Comparison of ENCODE assay signal across 8 mouse cellular contexts in genomic region chr15:82046246-82046891, GRCm38 (mm10). TPM values are rescaled to one million over a fixed set of nuclear protein-coding genes. Genes with fewer than 3 reads are reported as not detected.
DNase-seq lines count a peak whose midpoint lies in the region; ATAC-seq lines count a peak whose summit lies in the region.

No protein-coding gene starts in this region.

- WGBS in kidney, embryonic 14.5 days = 4% methylated on average over 26 of the region's 26 CpGs

- H3K4me2 ChIP-seq in kidney, embryonic 14.5 days (replicated peaks; ENCODE audit: low read depth, low read length) = peak overlapping the region; percentile 86

- H3K27ac ChIP-seq in kidney, embryonic 14.5 days (ENCODE audit: low read depth, low read length) = no peak overlapping the region

- H3K9me3 ChIP-seq in megakaryocyte, embryonic 14.5 days = no peaks in the 10 kb centered on the region
- no peaks in the 10 kb centered on the region for H3K9me3 ChIP-seq in kidney, embryonic 14.5 days (ENCODE audit: control insufficient read depth, low read length)

- peak; percentile 7 for DNase-seq in adipocyte (ENCODE audit: low spot score)
- no peak for DNase-seq in frontal cortex, adult 2 months (ENCODE audit: extremely low spot score in 1 of 2, low spot score in 1 of 2)
- DNase-seq in left cerebral cortex, adult 8-10 months (ENCODE audit: low spot score in 2 of 2) = no peak

- H3K36me3 ChIP-seq in megakaryocyte, embryonic 14.5 days (replicated peaks; ENCODE audit: low read length) = peaks cover 18% of the 10 kb centered on the region
- H3K36me3 ChIP-seq in kidney, embryonic 14.5 days (ENCODE audit: control insufficient read depth, insufficient read depth, low read length) = peaks cover 23% of the 10 kb centered on the region; the same call in 1 of the 2 replicates

- H3K4me1 ChIP-seq in megakaryocyte, embryonic 14.5 days = peaks cover 30% of the 10 kb centered on the region
- H3K4me1 ChIP-seq in kidney, embryonic 14.5 days (ENCODE audit: control insufficient read depth, insufficient read depth, low read length) = peaks cover 6% of the 10 kb centered on the region; the same call in 1 of the 2 replicates

- no peak for ATAC-seq in megakaryocyte, adult 5-6 weeks (ENCODE audit: poor library complexity, severe bottlenecking)
- peak; percentile 53 for ATAC-seq in erythroblast, adult 5-6 weeks (replicated peaks; ENCODE audit: low FRiP score, poor library complexity, severe bottlenecking)
- peak; percentile 37; the same call in 1 of the 2 replicates for ATAC-seq in kidney, embryonic 14.5 days (ENCODE audit: low FRiP score, low TSS enrichment)
- peak; percentile 49 for ATAC-seq in megakaryocyte-erythroid progenitor cell, adult 5-6 weeks (replicated peaks; ENCODE audit: low FRiP score, low TSS enrichment, poor library complexity, severe bottlenecking)

- H3K9ac ChIP-seq in kidney, embryonic 14.5 days (ENCODE audit: low read depth, low read length) = peak overlapping the region; percentile 97

- H3K4me3 ChIP-seq in megakaryocyte, embryonic 14.5 days (replicated peaks) = peak overlapping the region; percentile 97
- H3K4me3 ChIP-seq in kidney, embryonic 14.5 days (ENCODE audit: low read length) = peak overlapping the region; percentile 100

- peaks cover 1% of the 10 kb centered on the region for H3K27me3 ChIP-seq in megakaryocyte, embryonic 14.5 days (replicated peaks)
- no peaks in the 10 kb centered on the region for H3K27me3 ChIP-seq in kidney, embryonic 14.5 days (ENCODE audit: control insufficient read depth, insufficient read depth, low read length)

RNA-seq across cellular contexts. Expression of gene Snu13, which starts 1.0 kb away (rescaled TPM):
- 96.3 and 124 TPM in 2 replicates for polyA plus RNA-seq in megakaryocyte, embryonic 14.5 days (2012; ENCODE audit: insufficient read depth, low replicate concordance)
- 104 and 106 TPM in 2 replicates for total RNA-seq in megakaryocyte, adult 5-6 weeks (2015)
- 79.1 and 80.3 TPM in 2 replicates for total RNA-seq in megakaryocyte, adult 5-6 weeks (2017)
- total RNA-seq in erythroblast, adult 5-6 weeks (2015; ENCODE audit: low replicate concordance) = 23.2 and 29.7 TPM in 2 replicates
- total RNA-seq in erythroblast, adult 5-6 weeks (2017; ENCODE audit: low replicate concordance) = 24.5 and 44.7 TPM in 2 replicates
- polyA plus RNA-seq in kidney, embryonic 14.5 days (2014; fragmentation: Nextera tagmentation; extraction: Ambion mirVana) = 342 and 399 TPM in 2 replicates
- 295 and 336 TPM in 2 replicates for total RNA-seq in megakaryocyte-erythroid progenitor cell, adult 5-6 weeks (2014; fragmentation: Nextera tagmentation)
- total RNA-seq in megakaryocyte-erythroid progenitor cell, adult 5-6 weeks (2017) = 286 and 307 TPM in 2 replicates
- polyA plus RNA-seq in frontal cortex, adult 2 months (2012; rRNA removed) = 132 and 144 TPM in 2 replicates
- 100 to 1,000 TPM; 103 to 133 (median 117) TPM for total RNA-seq in left cerebral cortex, adult 8-10 months (2022)

RNA-seq across cellular contexts. Expression of gene 4930407I10Rik, which starts 12.6 kb away (rescaled TPM):
- not detected in 2 replicates for polyA plus RNA-seq in megakaryocyte, embryonic 14.5 days (2012; ENCODE audit: insufficient read depth, low replicate concordance)
- total RNA-seq in megakaryocyte, adult 5-6 weeks (2015) = not detected in 2 replicates
- total RNA-seq in megakaryocyte, adult 5-6 weeks (2017) = not detected in 2 replicates
- total RNA-seq in erythroblast, adult 5-6 weeks (2015; ENCODE audit: low replicate concordance) = not detected in 2 replicates
- not detected in 2 replicates for total RNA-seq in erythroblast, adult 5-6 weeks (2017; ENCODE audit: low replicate concordance)
- not detected in 2 replicates for polyA plus RNA-seq in kidney, embryonic 14.5 days (2014; fragmentation: Nextera tagmentation; extraction: Ambion mirVana)
- total RNA-seq in megakaryocyte-erythroid progenitor cell, adult 5-6 weeks (2014; fragmentation: Nextera tagmentation) = not detected in 2 replicates
- total RNA-seq in megakaryocyte-erythroid progenitor cell, adult 5-6 weeks (2017) = not detected in 2 replicates
- not detected in 2 replicates for polyA plus RNA-seq in frontal cortex, adult 2 months (2012; rRNA removed)
- not detected for total RNA-seq in left cerebral cortex, adult 8-10 months (2022)

RNA-seq across cellular contexts. Expression of gene Desi1, which starts 12.7 kb away (rescaled TPM):
- 53.6 and 99.4 TPM in 2 replicates for polyA plus RNA-seq in megakaryocyte, embryonic 14.5 days (2012; ENCODE audit: insufficient read depth, low replicate concordance)
- 19.1 and 26.3 TPM in 2 replicates for total RNA-seq in megakaryocyte, adult 5-6 weeks (2015)
- total RNA-seq in megakaryocyte, adult 5-6 weeks (2017) = 2.6 and 3.9 TPM in 2 replicates
- 12.5 and 27.0 TPM in 2 replicates for total RNA-seq in erythroblast, adult 5-6 weeks (2015; ENCODE audit: low replicate concordance)
- 3.6 and 5.0 TPM in 2 replicates for total RNA-seq in erythroblast, adult 5-6 weeks (2017; ENCODE audit: low replicate concordance)
- 18.9 and 33.0 TPM in 2 replicates for polyA plus RNA-seq in kidney, embryonic 14.5 days (2014; fragmentation: Nextera tagmentation; extraction: Ambion mirVana)
- total RNA-seq in megakaryocyte-erythroid progenitor cell, adult 5-6 weeks (2014; fragmentation: Nextera tagmentation) = 48.8 and 51.6 TPM in 2 replicates
- 8.0 and 22.3 TPM in 2 replicates for total RNA-seq in megakaryocyte-erythroid progenitor cell, adult 5-6 weeks (2017)
- 112 and 120 TPM in 2 replicates for polyA plus RNA-seq in frontal cortex, adult 2 months (2012; rRNA removed)
- total RNA-seq in left cerebral cortex, adult 8-10 months (2022) = 100 to 1,000 TPM in 2 of 4 experiments, 10 to 100 TPM in 2; 81.8 to 126 (median 105) TPM

RNA-seq across cellular contexts. Expression of gene Mei1, which starts 23.4 kb away (rescaled TPM):
- polyA plus RNA-seq in megakaryocyte, embryonic 14.5 days (2012; ENCODE audit: insufficient read depth, low replicate concordance) = not detected in 2 replicates
- not detected in 2 replicates for total RNA-seq in megakaryocyte, adult 5-6 weeks (2015)
- not detected in 2 replicates for total RNA-seq in megakaryocyte, adult 5-6 weeks (2017)
- total RNA-seq in erythroblast, adult 5-6 weeks (2015; ENCODE audit: low replicate concordance) = not detected in 2 replicates
- total RNA-seq in erythroblast, adult 5-6 weeks (2017; ENCODE audit: low replicate concordance) = not detected in 2 replicates
- polyA plus RNA-seq in kidney, embryonic 14.5 days (2014; fragmentation: Nextera tagmentation; extraction: Ambion mirVana) = 0.07 TPM in 1 of 2 replicates, not detected in the other
- not detected in 2 replicates for total RNA-seq in megakaryocyte-erythroid progenitor cell, adult 5-6 weeks (2014; fragmentation: Nextera tagmentation)
- not detected in 2 replicates for total RNA-seq in megakaryocyte-erythroid progenitor cell, adult 5-6 weeks (2017)
- polyA plus RNA-seq in frontal cortex, adult 2 months (2012; rRNA removed) = 3.8 and 4.1 TPM in 2 replicates
- 1 to 10 TPM; 3.9 to 5.5 (median 4.0) TPM for total RNA-seq in left cerebral cortex, adult 8-10 months (2022)

RNA-seq across cellular contexts. Expression of gene Xrcc6, which starts 58.7 kb away (rescaled TPM):
- 7.9 and 8.1 TPM in 2 replicates for polyA plus RNA-seq in megakaryocyte, embryonic 14.5 days (2012; ENCODE audit: insufficient read depth, low replicate concordance)
- 28.8 and 36.2 TPM in 2 replicates for total RNA-seq in megakaryocyte, adult 5-6 weeks (2015)
- 82.5 and 83.2 TPM in 2 replicates for total RNA-seq in megakaryocyte, adult 5-6 weeks (2017)
- total RNA-seq in erythroblast, adult 5-6 weeks (2015; ENCODE audit: low replicate concordance) = 17.6 and 41.7 TPM in 2 replicates
- total RNA-seq in erythroblast, adult 5-6 weeks (2017; ENCODE audit: low replicate concordance) = 23.6 and 52.2 TPM in 2 replicates
- polyA plus RNA-seq in kidney, embryonic 14.5 days (2014; fragmentation: Nextera tagmentation; extraction: Ambion mirVana) = 71.9 and 87.6 TPM in 2 replicates
- 120 and 143 TPM in 2 replicates for total RNA-seq in megakaryocyte-erythroid progenitor cell, adult 5-6 weeks (2014; fragmentation: Nextera tagmentation)
- total RNA-seq in megakaryocyte-erythroid progenitor cell, adult 5-6 weeks (2017) = 379 and 524 TPM in 2 replicates
- polyA plus RNA-seq in frontal cortex, adult 2 months (2012; rRNA removed) = 23.3 and 27.2 TPM in 2 replicates
- 10 to 100 TPM; 21.9 to 28.5 (median 26.0) TPM for total RNA-seq in left cerebral cortex, adult 8-10 months (2022)
